Mouse (Mus musculus) midbrain, embryonic 11.5 days (tissue): ENCODE data around the gene Nhsl1. TPM values are rescaled to one million over a fixed set of nuclear protein-coding genes. Genes with fewer than 3 reads are reported as not detected.

Experiments
- ATAC-seq: fragments of 200-750 bp; cut with Nextera tagmentation; 2 replicates; pipeline ENCODE4 v1.8.0; 2017; ENCODE audit warnings: moderate TSS enrichment, moderate library complexity; ENCODE audit not compliant: low FRiP score
- DNase-seq: peaks from one replicate; pipeline ENCODE4 v3.0.0; 2015; ENCODE audit warnings: low spot score; ENCODE audit errors: missing footprints
- H3K27ac ChIP-seq: fragments of 300-500 bp; sonication (generic); 2 replicates; pipeline ENCODE4 v1.5.1; 2014; ENCODE audit warnings: low read depth, low read length
- H3K27me3 ChIP-seq: fragments of 300-500 bp; sonication (generic); 2 replicates; pipeline ENCODE4 v1.6.1; 2014; ENCODE audit warnings: mild to moderate bottlenecking, low read length, moderate library complexity, mixed read lengths; ENCODE audit not compliant: control insufficient read depth, insufficient read depth
- H3K36me3 ChIP-seq: fragments of 300-500 bp; sonication (generic); 2 replicates; pipeline ENCODE4 v1.6.1; 2014; ENCODE audit warnings: mild to moderate bottlenecking, low read length, moderate library complexity, mixed read lengths; ENCODE audit not compliant: control insufficient read depth, insufficient read depth
- H3K4me1 ChIP-seq: fragments of 300-500 bp; sonication (generic); 2 replicates; pipeline ENCODE4 v1.6.1; 2014; ENCODE audit warnings: low read length; ENCODE audit not compliant: control insufficient read depth, insufficient read depth
- H3K4me2 ChIP-seq: fragments of 300-500 bp; sonication (generic); 2 replicates; pipeline ENCODE4 v1.6.1; 2014; ENCODE audit warnings: mild to moderate bottlenecking, moderate library complexity
- H3K4me3 ChIP-seq: fragments of 300-500 bp; sonication (generic); 2 replicates; pipeline ENCODE4 v1.5.1; 2014; ENCODE audit warnings: low read depth, low read length
- H3K9ac ChIP-seq: fragments of 300-500 bp; sonication (generic); 2 replicates; pipeline ENCODE4 v1.6.1; 2014; ENCODE audit warnings: low read length
- H3K9me3 ChIP-seq: fragments of 300-500 bp; sonication (generic); 2 replicates; pipeline ENCODE4 v1.6.1; 2016; ENCODE audit warnings: low read length; ENCODE audit not compliant: control insufficient read depth
- WGBS: fragments of 180-500 bp; shearing (Covaris S2); extraction: QIAGEN DNeasy Blood & Tissue Kit; methylation state at CpG from one replicate; pipeline ENCODE4 v1.1.7; 2014; 5-methylcytosine and 5-hydroxymethylcytosine counted together
- polyA plus RNA-seq: library from polyadenylated mRNA; unstranded; fragments of >200 nt; fragmentation: Nextera tagmentation; extraction: Ambion mirVana; gene quantifications from 2 replicates; pipeline ENCODE4 v1.2.1, GENCODE M21; 2014

The Nhsl1 gene
- polyA plus RNA-seq, 1 experiment from 2014 or later, result 15.3 TPM

- 89% methylated on average over 10 of the region's 10 CpGs for WGBS
- Histone ChIP-seq H3K4me1 (no peaks in the 10 kb centered on the region), H3K9me3 (no peaks in the 10 kb centered on the region), H3K4me3 (no peak overlapping the region), H3K36me3 (no peaks in the 10 kb centered on the region), H3K27me3 (no peaks in the 10 kb centered on the region), H3K27ac (no peak overlapping the region), H3K4me2 (no peak overlapping the region), H3K9ac (no peak overlapping the region)
- no peak for ATAC-seq
- DNase-seq, result no peak
These were observed 171.2 kb downstream of the Nhsl1 start for GRCm38 (mm10) chr10:18489936-18490335.

DNA sequence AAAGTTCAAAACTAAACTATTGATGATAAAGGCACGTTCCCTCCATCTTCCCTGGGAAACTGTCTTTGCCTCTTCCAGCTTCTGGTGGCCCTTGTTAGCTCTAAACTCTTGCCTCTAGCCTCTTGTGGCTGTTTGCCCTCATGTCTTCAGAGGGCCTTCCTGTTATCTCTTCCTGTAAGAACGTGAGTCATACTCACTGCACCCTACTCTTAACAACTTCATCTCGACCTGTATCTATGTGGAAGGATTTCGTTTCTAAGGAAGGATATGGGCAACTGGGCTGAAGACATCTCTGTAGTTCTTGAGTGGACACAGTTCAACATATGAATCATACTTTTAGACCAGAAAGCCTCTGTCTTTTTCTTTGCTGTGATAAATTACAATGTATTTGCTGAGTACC is 173.2 kb downstream of the Nhsl1 start:
- H3K27ac ChIP-seq, result no peak overlapping the region
- no peaks in the 10 kb centered on the region for H3K9me3 ChIP-seq
- DNase-seq (no peak), ATAC-seq (no peak)
- H3K27me3 ChIP-seq, result no peaks in the 10 kb centered on the region
- no peak overlapping the region for H3K4me2 ChIP-seq
- H3K36me3 ChIP-seq, result no peaks in the 10 kb centered on the region
- H3K4me3 ChIP-seq, result no peak overlapping the region
- 84% methylated on average over 4 of the region's 4 CpGs for WGBS
- no peak overlapping the region for H3K9ac ChIP-seq
- no peaks in the 10 kb centered on the region for H3K4me1 ChIP-seq

- Histone ChIP-seq H3K4me2 (no peak overlapping the region), H3K27ac (no peak overlapping the region), H3K9me3 (no peaks in the 10 kb centered on the region), H3K9ac (no peak overlapping the region), H3K27me3 (no peaks in the 10 kb centered on the region), H3K36me3 (no peaks in the 10 kb centered on the region), H3K4me1 (no peaks in the 10 kb centered on the region), H3K4me3 (no peak overlapping the region)
- ATAC-seq (no peak), DNase-seq (no peak)
- 90% methylated on average over 11 of the region's 11 CpGs for WGBS
These were observed 174.5 kb downstream of the Nhsl1 start for GRCm38 (mm10) chr10:18493010-18493894.

GRCm38 (mm10) chr10:18494249-18494648 is 175.5 kb downstream of the Nhsl1 start:
- Histone ChIP-seq H3K36me3 (no peaks in the 10 kb centered on the region), H3K4me1 (no peaks in the 10 kb centered on the region), H3K9ac (no peak overlapping the region), H3K27ac (no peak overlapping the region), H3K27me3 (no peaks in the 10 kb centered on the region), H3K4me2 (no peak overlapping the region), H3K4me3 (no peak overlapping the region), H3K9me3 (no peaks in the 10 kb centered on the region)
- no peak for ATAC-seq
- 68% methylated on average over 7 of the region's 7 CpGs for WGBS
- no peak for DNase-seq

- H3K27me3 ChIP-seq, result no peaks in the 10 kb centered on the region
- H3K9me3 ChIP-seq, result no peaks in the 10 kb centered on the region
- no peak overlapping the region for H3K4me2 ChIP-seq
- DNase-seq, result no peak
- H3K4me1 ChIP-seq, result no peaks in the 10 kb centered on the region
- H3K36me3 ChIP-seq, result no peaks in the 10 kb centered on the region
- WGBS, result 79% methylated on average over 7 of the region's 7 CpGs
- ATAC-seq, result no peak
- no peak overlapping the region for H3K9ac ChIP-seq
- no peak overlapping the region for H3K4me3 ChIP-seq
- no peak overlapping the region for H3K27ac ChIP-seq
These were observed 178.3 kb downstream of the Nhsl1 start for GRCm38 (mm10) chr10:18497066-18497465.

DNA sequence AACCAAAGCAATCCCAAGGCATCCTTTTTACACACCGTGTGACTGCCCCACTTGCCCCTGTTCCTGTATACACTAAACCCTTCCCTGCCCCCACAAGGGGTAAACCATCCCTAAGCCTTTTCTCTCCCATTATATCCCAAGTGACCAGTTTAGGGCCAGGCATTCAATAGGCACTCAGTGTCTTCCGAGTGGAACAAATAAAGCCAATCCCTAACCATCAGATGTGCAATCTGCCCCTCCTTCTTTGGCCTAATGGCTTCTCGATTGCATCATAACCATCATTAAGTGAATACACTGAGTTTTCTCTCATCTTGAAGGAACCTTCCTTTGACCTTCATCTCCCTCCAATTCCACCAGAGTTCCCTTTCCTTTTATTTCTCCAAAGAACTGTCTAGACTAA is 183.2 kb downstream of the Nhsl1 start:
- 57% methylated on average over 3 of the region's 3 CpGs for WGBS
- no peak overlapping the region for H3K9ac ChIP-seq
- H3K4me1 ChIP-seq, result no peaks in the 10 kb centered on the region
- no peaks in the 10 kb centered on the region for H3K27me3 ChIP-seq
- DNase-seq (no peak), ATAC-seq (no peak)
- no peak overlapping the region for H3K4me3 ChIP-seq
- no peak overlapping the region for H3K4me2 ChIP-seq
- H3K27ac ChIP-seq, result no peak overlapping the region
- no peaks in the 10 kb centered on the region for H3K36me3 ChIP-seq
- H3K9me3 ChIP-seq, result no peaks in the 10 kb centered on the region

- Histone ChIP-seq H3K27me3 (no peaks in the 10 kb centered on the region), H3K4me2 (no peak overlapping the region), H3K4me3 (no peak overlapping the region), H3K9me3 (no peaks in the 10 kb centered on the region), H3K27ac (no peak overlapping the region), H3K4me1 (no peaks in the 10 kb centered on the region), H3K9ac (no peak overlapping the region), H3K36me3 (no peaks in the 10 kb centered on the region)
- no peak for DNase-seq
- 81% methylated on average over 10 of the region's 10 CpGs for WGBS
- no peak for ATAC-seq
These were observed 186.9 kb downstream of the Nhsl1 start for GRCm38 (mm10) chr10:18505690-18506089.

- Histone ChIP-seq H3K36me3 (no peaks in the 10 kb centered on the region), H3K27ac (no peak overlapping the region), H3K4me2 (no peak overlapping the region), H3K9ac (no peak overlapping the region), H3K4me3 (no peak overlapping the region), H3K4me1 (no peaks in the 10 kb centered on the region), H3K27me3 (no peaks in the 10 kb centered on the region), H3K9me3 (no peaks in the 10 kb centered on the region)
- 75% methylated on average over 6 of the region's 6 CpGs for WGBS
- DNase-seq (no peak), ATAC-seq (no peak)
These were observed 187.7 kb downstream of the Nhsl1 start for GRCm38 (mm10) chr10:18506501-18506946.

DNA sequence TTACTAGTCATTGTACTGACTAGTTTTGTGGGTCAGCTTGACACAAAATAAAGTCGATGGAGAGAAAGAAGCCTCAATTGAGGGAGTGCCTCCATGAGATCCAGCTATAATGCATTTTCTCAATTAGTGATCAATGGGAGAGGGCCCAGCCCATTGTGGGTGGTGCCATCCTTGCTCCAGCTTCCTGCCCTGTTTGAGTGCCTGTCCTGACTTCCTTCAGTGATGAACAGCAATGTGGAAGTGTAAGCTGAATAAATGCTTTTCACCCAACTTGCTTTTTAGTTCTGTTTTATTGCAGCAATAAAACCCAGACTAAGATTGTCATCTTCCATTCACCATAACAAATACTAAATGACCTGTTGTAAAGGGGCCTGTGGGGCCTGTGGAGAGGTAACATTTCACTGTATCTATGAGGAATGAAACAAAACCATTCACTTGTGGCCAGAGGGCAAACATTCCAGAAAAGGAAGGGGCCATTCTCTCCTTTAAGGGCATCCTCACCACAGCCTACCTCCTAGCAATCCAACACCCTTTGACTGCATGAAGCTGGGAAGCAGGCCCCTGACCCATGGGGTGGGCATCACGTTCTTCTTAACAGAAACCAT is 189.2 kb downstream of the Nhsl1 start:
- no peak overlapping the region for H3K4me3 ChIP-seq
- H3K36me3 ChIP-seq, result no peaks in the 10 kb centered on the region
- no peaks in the 10 kb centered on the region for H3K27me3 ChIP-seq
- ATAC-seq, result no peak
- H3K9me3 ChIP-seq, result no peaks in the 10 kb centered on the region
- no peaks in the 10 kb centered on the region for H3K4me1 ChIP-seq
- H3K9ac ChIP-seq, result no peak overlapping the region
- no peak overlapping the region for H3K27ac ChIP-seq
- WGBS, result 82% methylated on average over 2 of the region's 2 CpGs
- DNase-seq, result no peak
- H3K4me2 ChIP-seq, result no peak overlapping the region
